Mouse (Mus musculus): ENCODE results near the gene Chn1. TPM values are rescaled to one million over a fixed set of nuclear protein-coding genes. Genes with fewer than 3 reads are reported as not detected.

The Chn1 gene
- polyA plus RNA-seq, 1 experiment from 2014 or later, result 7.6 TPM

DNA sequence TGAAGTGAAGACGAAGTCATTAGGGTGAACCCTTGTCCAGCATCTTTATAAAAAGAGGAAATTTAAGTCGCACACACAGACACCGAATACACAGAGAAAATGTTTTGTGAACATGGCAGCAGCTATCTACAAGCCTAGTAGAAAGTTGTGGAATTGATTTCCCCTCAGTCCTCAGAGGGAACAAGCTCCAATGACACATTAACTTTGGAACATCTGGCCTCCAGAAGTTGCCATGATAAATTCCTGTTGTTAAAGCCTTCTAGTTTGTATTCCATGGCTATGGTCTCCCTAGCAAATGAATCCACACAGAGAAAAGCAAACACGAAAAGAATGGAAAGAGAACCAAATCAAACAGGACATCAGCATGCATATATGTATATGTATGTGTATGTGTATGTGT is 201.6 kb downstream of the Chn1 start:
- Histone ChIP-seq H3K9me3 (ENCODE audit: control insufficient read depth, low read length) (no peaks in the 10 kb centered on the region), H3K27ac (ENCODE audit: low read depth, low read length) (no peak overlapping the region), H3K27me3 (replicated peaks; ENCODE audit: control insufficient read depth, insufficient read depth, low read length) (no peaks in the 10 kb centered on the region; the same call in 1 of the 2 replicates), H3K4me3 (ENCODE audit: low read depth, low read length) (no peak overlapping the region), H3K9ac (ENCODE audit: low read depth, low read length) (no peak overlapping the region), H3K4me2 (no peak overlapping the region), H3K4me1 (replicated peaks; ENCODE audit: control insufficient read depth, insufficient read depth, low read length) (no peaks in the 10 kb centered on the region), H3K36me3 (ENCODE audit: control insufficient read depth, insufficient read depth, low read length) (no peaks in the 10 kb centered on the region)
- DNase-seq (ENCODE audit: low spot score) (no peak), ATAC-seq (replicated peaks; ENCODE audit: low FRiP score) (no peak)
- WGBS, result 79% methylated on average over 4 of the region's 4 CpGs

DNA sequence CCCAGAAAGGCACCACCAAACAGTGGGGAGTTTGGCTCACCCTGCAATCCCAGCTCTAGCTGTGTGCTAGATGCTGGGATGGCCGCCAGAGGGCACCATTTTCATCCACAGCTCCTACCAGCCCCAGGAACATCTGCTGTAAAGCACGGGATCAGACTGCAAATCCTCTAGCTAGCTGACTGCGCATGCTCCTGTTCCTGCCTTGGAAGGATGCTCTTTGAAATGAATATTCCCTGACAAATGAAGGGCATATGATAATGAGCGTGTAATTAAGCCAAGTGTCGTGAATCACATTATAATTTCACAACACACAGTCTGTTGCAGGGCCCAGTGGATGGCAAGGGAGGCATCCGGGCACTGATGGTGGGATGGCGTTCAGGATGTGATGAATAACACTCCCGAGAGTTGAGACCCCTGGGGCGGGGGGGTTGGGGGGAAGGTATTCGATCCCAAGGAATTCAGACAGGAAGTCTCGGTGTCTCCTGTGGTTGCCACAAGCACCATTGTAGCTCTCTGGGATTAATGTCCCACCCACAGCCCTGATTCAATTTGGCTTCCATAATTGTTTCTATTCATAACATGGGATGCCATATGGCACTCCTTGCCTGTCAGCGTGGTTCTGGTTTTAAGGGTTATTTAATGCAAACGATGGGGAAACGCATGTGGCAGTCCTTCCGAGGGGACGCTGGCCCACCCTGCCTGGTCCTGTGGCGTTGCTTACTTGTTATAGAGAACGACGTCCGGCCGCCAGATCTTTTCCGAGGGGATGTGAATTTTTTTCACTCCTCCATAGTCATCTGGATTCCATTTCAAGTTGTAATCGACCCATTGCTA is 202.4 kb downstream of the Chn1 start:
- peak; percentile 56 for DNase-seq (ENCODE audit: low spot score)
- Histone ChIP-seq H3K4me2 (0 out of 2 replicates have a peak overlapping the region, but pooled peaks have one; percentile 8), H3K27ac (ENCODE audit: low read depth, low read length) (no peak overlapping the region), H3K4me3 (ENCODE audit: low read depth, low read length) (no peak overlapping the region), H3K9me3 (ENCODE audit: control insufficient read depth, low read length) (no peaks in the 10 kb centered on the region), H3K9ac (ENCODE audit: low read depth, low read length) (no peak overlapping the region), H3K36me3 (ENCODE audit: control insufficient read depth, insufficient read depth, low read length) (no peaks in the 10 kb centered on the region), H3K27me3 (replicated peaks; ENCODE audit: control insufficient read depth, insufficient read depth, low read length) (peaks cover 3% of the 10 kb centered on the region; the same call in 1 of the 2 replicates), H3K4me1 (replicated peaks; ENCODE audit: control insufficient read depth, insufficient read depth, low read length) (no peaks in the 10 kb centered on the region)
- ATAC-seq (replicated peaks; ENCODE audit: low FRiP score), result no peak; the same call in 1 of the 2 replicates
- WGBS, result 41% methylated on average over 23 of the region's 23 CpGs

DNA sequence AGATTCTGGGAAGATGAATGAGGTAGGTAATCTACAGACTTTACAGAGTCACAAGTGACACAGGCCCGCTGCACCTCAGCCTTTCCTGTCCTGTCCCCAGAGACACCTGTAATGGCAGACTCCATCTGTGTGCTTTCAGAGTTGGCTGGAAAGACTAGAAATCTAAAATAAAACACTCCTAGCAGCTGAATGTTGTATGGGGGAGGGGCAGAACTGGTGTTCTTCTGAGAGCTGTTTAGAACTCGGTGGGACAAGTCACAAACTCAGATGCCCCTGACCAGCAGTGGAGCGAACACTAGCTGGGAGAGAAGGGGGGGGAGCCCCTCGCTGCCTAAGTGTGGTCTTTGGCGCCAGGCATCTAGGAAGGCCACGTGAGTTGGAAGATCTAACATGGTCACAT is 203.2 kb downstream of the Chn1 start:
- Histone ChIP-seq H3K27me3 (replicated peaks; ENCODE audit: control insufficient read depth, insufficient read depth, low read length) (peaks cover 3% of the 10 kb centered on the region; the same call in 1 of the 2 replicates), H3K27ac (ENCODE audit: low read depth, low read length) (no peak overlapping the region), H3K4me2 (no peak overlapping the region), H3K4me1 (replicated peaks; ENCODE audit: control insufficient read depth, insufficient read depth, low read length) (no peaks in the 10 kb centered on the region), H3K4me3 (ENCODE audit: low read depth, low read length) (no peak overlapping the region), H3K9ac (ENCODE audit: low read depth, low read length) (no peak overlapping the region), H3K9me3 (ENCODE audit: control insufficient read depth, low read length) (no peaks in the 10 kb centered on the region), H3K36me3 (ENCODE audit: control insufficient read depth, insufficient read depth, low read length) (no peaks in the 10 kb centered on the region)
- DNase-seq (ENCODE audit: low spot score) (no peak), ATAC-seq (replicated peaks; ENCODE audit: low FRiP score) (no peak)
- WGBS, result 69% methylated on average over 6 of the region's 6 CpGs

- Histone ChIP-seq H3K9ac (ENCODE audit: low read depth, low read length) (no peak overlapping the region), H3K4me2 (no peak overlapping the region), H3K27me3 (replicated peaks; ENCODE audit: control insufficient read depth, insufficient read depth, low read length) (peaks cover 3% of the 10 kb centered on the region; the same call in 1 of the 2 replicates), H3K27ac (ENCODE audit: low read depth, low read length) (no peak overlapping the region), H3K9me3 (ENCODE audit: control insufficient read depth, low read length) (no peaks in the 10 kb centered on the region), H3K4me3 (ENCODE audit: low read depth, low read length) (no peak overlapping the region), H3K36me3 (ENCODE audit: control insufficient read depth, insufficient read depth, low read length) (no peaks in the 10 kb centered on the region), H3K4me1 (replicated peaks; ENCODE audit: control insufficient read depth, insufficient read depth, low read length) (no peaks in the 10 kb centered on the region)
- ATAC-seq (replicated peaks; ENCODE audit: low FRiP score) (no peak), DNase-seq (ENCODE audit: low spot score) (no peak)
- WGBS, result 84% methylated on average over 9 of the region's 9 CpGs
These were observed 203.8 kb downstream of the Chn1 start for GRCm38 (mm10) chr2:73571304-73571703.

DNA sequence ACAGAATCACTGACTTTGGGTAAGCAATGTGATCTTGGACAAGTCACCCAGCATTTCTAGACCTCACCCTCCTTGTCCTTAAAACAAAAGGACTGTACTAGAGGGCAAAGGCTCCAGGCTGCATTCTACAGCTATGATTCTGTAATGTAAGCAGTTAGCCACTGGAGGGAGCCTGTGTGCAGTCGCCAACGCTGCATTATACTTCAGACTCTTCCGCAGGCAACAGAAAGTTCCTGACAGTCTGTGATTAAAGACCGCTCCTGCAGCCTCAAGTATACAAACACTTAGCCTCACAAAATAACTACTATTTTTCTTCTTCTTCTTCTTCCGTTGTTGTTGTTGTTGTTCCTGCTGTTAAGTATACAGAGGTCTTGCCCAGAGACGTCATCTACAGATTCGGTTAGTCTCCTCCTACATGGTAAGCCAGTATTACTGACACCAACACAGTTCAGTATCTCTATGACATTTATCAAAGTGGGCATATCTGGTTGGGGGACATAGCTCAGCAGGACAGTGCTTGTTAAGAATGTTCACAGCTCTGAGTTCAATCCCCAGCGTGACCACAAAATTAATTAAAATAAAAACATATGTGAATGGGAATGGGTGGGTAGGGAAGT is 208.0 kb downstream of the Chn1 start:
- Histone ChIP-seq H3K4me3 (ENCODE audit: low read depth, low read length) (no peak overlapping the region), H3K4me2 (peak overlapping the region; percentile 53)
- 24% methylated on average over 8 of the region's 8 CpGs for WGBS

GRCm38 (mm10) chr2:73566162-73566561 is 209.0 kb downstream of the Chn1 start:
- H3K36me3 ChIP-seq (ENCODE audit: control insufficient read depth, insufficient read depth, low read length), result no peaks in the 10 kb centered on the region
- H3K9me3 ChIP-seq (ENCODE audit: control insufficient read depth, low read length), result no peaks in the 10 kb centered on the region
- H3K4me1 ChIP-seq (replicated peaks; ENCODE audit: control insufficient read depth, insufficient read depth, low read length), result 0 out of 2 replicates have a peak, but pooled peaks cover 3% of the 10 kb centered on the region
- H3K4me2 ChIP-seq, result no peak overlapping the region
- DNase-seq (ENCODE audit: low spot score) (no peak), ATAC-seq (replicated peaks; ENCODE audit: low FRiP score) (no peak)
- H3K9ac ChIP-seq (ENCODE audit: low read depth, low read length), result no peak overlapping the region
- no peak overlapping the region for H3K4me3 ChIP-seq (ENCODE audit: low read depth, low read length)
- WGBS, result 24% methylated on average over 7 of the region's 7 CpGs
- H3K27ac ChIP-seq (ENCODE audit: low read depth, low read length), result no peak overlapping the region
- peaks cover 3% of the 10 kb centered on the region; the same call in 1 of the 2 replicates for H3K27me3 ChIP-seq (replicated peaks; ENCODE audit: control insufficient read depth, insufficient read depth, low read length)

More for the DNA sequence above, 208.0 kb downstream of the Chn1 start:
- ATAC-seq (replicated peaks; ENCODE audit: low FRiP score) (peak; percentile 71), DNase-seq (ENCODE audit: low spot score) (no peak)
- no peaks in the 10 kb centered on the region for H3K36me3 ChIP-seq (ENCODE audit: control insufficient read depth, insufficient read depth, low read length)
- no peak overlapping the region for H3K9ac ChIP-seq (ENCODE audit: low read depth, low read length)
- no peak overlapping the region for H3K27ac ChIP-seq (ENCODE audit: low read depth, low read length)
- H3K27me3 ChIP-seq (replicated peaks; ENCODE audit: control insufficient read depth, insufficient read depth, low read length), result peaks cover 3% of the 10 kb centered on the region; the same call in 1 of the 2 replicates
- H3K9me3 ChIP-seq (ENCODE audit: control insufficient read depth, low read length), result no peaks in the 10 kb centered on the region
- no peaks in the 10 kb centered on the region for H3K4me1 ChIP-seq (replicated peaks; ENCODE audit: control insufficient read depth, insufficient read depth, low read length)

DNA sequence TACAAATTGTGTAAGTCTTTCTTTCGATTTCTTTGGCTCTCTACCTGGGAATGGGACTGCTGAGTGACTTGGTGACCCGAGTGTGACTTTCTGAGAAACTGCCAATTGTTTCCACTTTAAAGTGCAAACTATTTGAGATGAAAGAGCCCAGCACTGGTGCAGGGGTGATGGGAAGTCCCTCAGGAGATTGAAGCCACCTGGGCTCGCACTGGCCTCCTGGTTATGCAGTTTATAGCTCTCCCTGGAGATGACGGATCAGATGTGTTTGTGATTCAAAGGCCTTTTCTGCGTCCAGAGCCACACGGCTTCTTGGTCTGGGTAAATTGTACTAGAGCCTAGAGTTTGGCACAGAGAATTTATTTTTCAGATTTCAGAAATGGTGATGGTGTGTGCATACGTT is 211.5 kb downstream of the Chn1 start:
- Histone ChIP-seq H3K27ac (ENCODE audit: low read depth, low read length) (no peak overlapping the region), H3K27me3 (replicated peaks; ENCODE audit: control insufficient read depth, insufficient read depth, low read length) (peaks cover 7% of the 10 kb centered on the region; the same call in 1 of the 2 replicates), H3K9me3 (ENCODE audit: control insufficient read depth, low read length) (no peaks in the 10 kb centered on the region), H3K4me1 (replicated peaks; ENCODE audit: control insufficient read depth, insufficient read depth, low read length) (0 out of 2 replicates have a peak, but pooled peaks cover 3% of the 10 kb centered on the region), H3K9ac (ENCODE audit: low read depth, low read length) (no peak overlapping the region), H3K4me2 (no peak overlapping the region), H3K36me3 (ENCODE audit: control insufficient read depth, insufficient read depth, low read length) (no peaks in the 10 kb centered on the region), H3K4me3 (ENCODE audit: low read depth, low read length) (no peak overlapping the region)
- WGBS, result 67% methylated on average over 7 of the region's 7 CpGs
- no peak for ATAC-seq (replicated peaks; ENCODE audit: low FRiP score)
- no peak for DNase-seq (ENCODE audit: low spot score)

- Histone ChIP-seq H3K9ac (ENCODE audit: low read depth, low read length) (no peak overlapping the region), H3K4me3 (ENCODE audit: low read depth, low read length) (no peak overlapping the region), H3K36me3 (ENCODE audit: control insufficient read depth, insufficient read depth, low read length) (no peaks in the 10 kb centered on the region), H3K27me3 (replicated peaks; ENCODE audit: control insufficient read depth, insufficient read depth, low read length) (0 out of 2 replicates have a peak, but pooled peaks cover 4% of the 10 kb centered on the region), H3K9me3 (ENCODE audit: control insufficient read depth, low read length) (no peaks in the 10 kb centered on the region), H3K27ac (ENCODE audit: low read depth, low read length) (no peak overlapping the region), H3K4me1 (replicated peaks; ENCODE audit: control insufficient read depth, insufficient read depth, low read length) (0 out of 2 replicates have a peak, but pooled peaks cover 3% of the 10 kb centered on the region), H3K4me2 (no peak overlapping the region)
- DNase-seq (ENCODE audit: low spot score) (no peak), ATAC-seq (replicated peaks; ENCODE audit: low FRiP score) (no peak)
- WGBS, result 88% methylated on average over 9 of the region's 9 CpGs
These were observed 212.5 kb downstream of the Chn1 start for GRCm38 (mm10) chr2:73562656-73563055.

Measured in liver, embryonic 11.5 days (tissue).